Mouse (Mus musculus) heart, postnatal 14 days (tissue): ENCODE data around the gene Mus81. TPM values are rescaled to one million over a fixed set of nuclear protein-coding genes. Genes with fewer than 3 reads are reported as not detected.
A peak's percentile ranks its signal among the peaks of the same experiment; 100 is the strongest.

ENCODE experiments used
- DNase-seq, 2 experiments: peaks; one replicate each; pipeline ENCODE4 v3.0.0; 2021 to 2022
- intact Hi-C: fragments of 180-260 bp; cut with DNase I; formaldehyde crosslinking; loops from one replicate; pipeline ENCODE4 v1.15.1; 2025
- total RNA-seq, 2 experiments: library from RNA; stranded (reverse); gene quantifications; 2 replicates each; pipeline ENCODE4 v1.2.3; 2021

Gene Mus81
- total RNA-seq, 2 experiments from 2014 or later, result 22.2 to 24.9 TPM

GRCm38 (mm10) chr19:5475069-5475714 is 13.0 kb downstream of the Mus81 start:
- no peak for DNase-seq
- intact Hi-C loops, result no loop called here

GRCm38 (mm10) chr19:5474281-5475068 is 13.7 kb downstream of the Mus81 start:
- DNase-seq, result peak; percentile 68 to 71
- intact Hi-C loops, result no loop called here

- intact Hi-C loops, result no loop called here
- DNase-seq, result peak; percentile 82 to 84
Observed at GRCm38 (mm10) chr19:5473720-5474119, 14.5 kb downstream of the Mus81 start, which contains the start of gene Efemp2. Gene Efemp2, plus strand, starts transcription at chr19:5473954.

GRCm38 (mm10) chr19:5472857-5473256 is 15.3 kb downstream of the Mus81 start:
- intact Hi-C loops, result no loop called here
- DNase-seq, result no peak

GRCm38 (mm10) chr19:5471846-5472245 is 16.4 kb downstream of the Mus81 start:
- intact Hi-C loops, result no loop called here
- no peak for DNase-seq

- intact Hi-C loops, result no loop called here
- no peak for DNase-seq
Observed at GRCm38 (mm10) chr19:5468374-5468773, 19.8 kb downstream of the Mus81 start, which contains the start of gene Ctsw. Gene Ctsw, minus strand, starts transcription at chr19:5468507.

- intact Hi-C loops, result no loop called here
Observed at GRCm38 (mm10) chr19:5466916-5467500, 21.2 kb downstream of the Mus81 start.

GRCm38 (mm10) chr19:5465037-5465436 is 23.2 kb downstream of the Mus81 start:
- intact Hi-C loops, result no loop called here
- no peak for DNase-seq

More at GRCm38 (mm10) chr19:5466916-5467500, 21.2 kb downstream of the Mus81 start:
- no peak for DNase-seq

GRCm38 (mm10) chr19:5463791-5464562 is 24.2 kb downstream of the Mus81 start:
- intact Hi-C loops, result loop anchor here (2.0 kb wide), 1 partner anchor 23 kb away; no protein-coding TSS in a partner anchor
- peak; percentile 67 to 72 for DNase-seq

- intact Hi-C loops, result loop anchor here (2.0 kb wide), 1 partner anchor 24 kb away; no protein-coding TSS in a partner anchor
- DNase-seq, result peak in 1 of 2 experiments; percentile 1
Observed at GRCm38 (mm10) chr19:5463212-5463611, 25.0 kb downstream of the Mus81 start.

- DNase-seq, result no peak
- intact Hi-C loops, result no loop called here
Observed at GRCm38 (mm10) chr19:5461411-5461810, 26.8 kb downstream of the Mus81 start.

- peak; percentile 85 to 95 for DNase-seq
- intact Hi-C loops, result no loop called here
Observed at GRCm38 (mm10) chr19:5460465-5460911, 27.7 kb downstream of the Mus81 start, which contains the start of gene Fibp. Gene Fibp, plus strand, starts transcription at chr19:5460615.

GRCm38 (mm10) chr19:5459896-5460295 is 28.3 kb downstream of the Mus81 start:
- no peak for DNase-seq
- intact Hi-C loops, result no loop called here

GRCm38 (mm10) chr19:5459019-5459418 is 29.2 kb downstream of the Mus81 start:
- intact Hi-C loops, result no loop called here
- peak in 1 of 2 experiments; percentile 32 for DNase-seq

- intact Hi-C loops, result no loop called here
- DNase-seq, result peak in 1 of 2 experiments; percentile 53
Observed at GRCm38 (mm10) chr19:5457746-5458442, 30.3 kb downstream of the Mus81 start, which contains the start of gene Ccdc85b. Gene Ccdc85b, minus strand, starts transcription at chr19:5457894.

GRCm38 (mm10) chr19:5456922-5457745 is 31.1 kb downstream of the Mus81 start:
- intact Hi-C loops, result no loop called here
- DNase-seq, result peak; percentile 96

GRCm38 (mm10) chr19:5456241-5456921 is 31.8 kb downstream of the Mus81 start:
- DNase-seq, result peak; percentile 51 to 54
- intact Hi-C loops, result no loop called here

GRCm38 (mm10) chr19:5455568-5455967 is 32.6 kb downstream of the Mus81 start:
- intact Hi-C loops, result no loop called here
- no peak for DNase-seq
